Mouse (Mus musculus) kidney, postnatal 25 days (tissue): Measurements from ENCODE around the gene Mpzl1.

Experiments used
- DNase-seq, 2 experiments: peaks; one replicate each; pipeline ENCODE4 v3.0.0; 2021; ENCODE audit warnings: mixed read lengths in 2 of 2

Mpzl1 gene

GRCm38 (mm10) chr1:165655022-165655421 is 20.7 kb upstream of the Mpzl1 start:
- DNase-seq, result peak; percentile 64

GRCm38 (mm10) chr1:165653126-165653885 is 19.0 kb upstream of the Mpzl1 start:
- DNase-seq, result peak; percentile 46 to 65

- peak in 1 of 2 experiments; percentile 53 for DNase-seq
Observed at GRCm38 (mm10) chr1:165652507-165652906, 18.2 kb upstream of the Mpzl1 start.

- no peak for DNase-seq
Observed at GRCm38 (mm10) chr1:165651158-165651557, 16.8 kb upstream of the Mpzl1 start.

GRCm38 (mm10) chr1:165645102-165645501 is 10.8 kb upstream of the Mpzl1 start:
- DNase-seq, result no peak

- no peak for DNase-seq
Observed at GRCm38 (mm10) chr1:165643735-165644134, 9.4 kb upstream of the Mpzl1 start.

GRCm38 (mm10) chr1:165642780-165643311 is 8.5 kb upstream of the Mpzl1 start:
- peak; percentile 68 to 80 for DNase-seq

- DNase-seq, result peak; percentile 92
Observed at GRCm38 (mm10) chr1:165641786-165642771, 7.7 kb upstream of the Mpzl1 start.

- peak; percentile 69 to 85 for DNase-seq
Observed at GRCm38 (mm10) chr1:165641271-165641771, 7.0 kb upstream of the Mpzl1 start.

- no peak for DNase-seq
Observed at GRCm38 (mm10) chr1:165636289-165636688, 2.0 kb upstream of the Mpzl1 start.

- DNase-seq, result no peak
Observed at GRCm38 (mm10) chr1:165635055-165635897, 938 bp upstream of the Mpzl1 start.

- DNase-seq, result no peak
Observed at GRCm38 (mm10) chr1:165633345-165633744, 993 bp downstream of the Mpzl1 start.

GRCm38 (mm10) chr1:165631136-165631535 is 3.2 kb downstream of the Mpzl1 start:
- no peak for DNase-seq

- DNase-seq, result no peak
Observed at GRCm38 (mm10) chr1:165629975-165630374, 4.4 kb downstream of the Mpzl1 start.

- DNase-seq, result no peak
Observed at GRCm38 (mm10) chr1:165628603-165629002, 5.7 kb downstream of the Mpzl1 start.

- peak; percentile 61 to 77 for DNase-seq
Observed at GRCm38 (mm10) chr1:165625896-165626295, 8.4 kb downstream of the Mpzl1 start.

- no peak for DNase-seq
Observed at GRCm38 (mm10) chr1:165625058-165625457, 9.3 kb downstream of the Mpzl1 start.

- DNase-seq, result peak; percentile 49 to 70
Observed at GRCm38 (mm10) chr1:165618201-165618624, 16.1 kb downstream of the Mpzl1 start.

GRCm38 (mm10) chr1:165617166-165617891 is 17.0 kb downstream of the Mpzl1 start:
- peak; percentile 70 to 83 for DNase-seq

- DNase-seq, result peak; percentile 38 to 44
Observed at GRCm38 (mm10) chr1:165616652-165617051, 17.7 kb downstream of the Mpzl1 start.

GRCm38 (mm10) chr1:165614793-165615192 is 19.5 kb downstream of the Mpzl1 start:
- no peak for DNase-seq
